Mouse (Mus musculus): ENCODE data around the gene Hist1h2bg. TPM values are rescaled to one million over a fixed set of nuclear protein-coding genes. Genes with fewer than 3 reads are reported as not detected.
A peak's percentile ranks its signal among the peaks of the same experiment; 100 is the strongest.
"Not testable (repeated sequence)": the region's sequence is repeated elsewhere in the genome, so short reads cannot be mapped to it uniquely, and the experiment has no call there.

Hist1h2bg gene
- total and polyA plus RNA-seq, 2 experiments from 2014 or later: 4.3 to 1,110 TPM

DNA sequence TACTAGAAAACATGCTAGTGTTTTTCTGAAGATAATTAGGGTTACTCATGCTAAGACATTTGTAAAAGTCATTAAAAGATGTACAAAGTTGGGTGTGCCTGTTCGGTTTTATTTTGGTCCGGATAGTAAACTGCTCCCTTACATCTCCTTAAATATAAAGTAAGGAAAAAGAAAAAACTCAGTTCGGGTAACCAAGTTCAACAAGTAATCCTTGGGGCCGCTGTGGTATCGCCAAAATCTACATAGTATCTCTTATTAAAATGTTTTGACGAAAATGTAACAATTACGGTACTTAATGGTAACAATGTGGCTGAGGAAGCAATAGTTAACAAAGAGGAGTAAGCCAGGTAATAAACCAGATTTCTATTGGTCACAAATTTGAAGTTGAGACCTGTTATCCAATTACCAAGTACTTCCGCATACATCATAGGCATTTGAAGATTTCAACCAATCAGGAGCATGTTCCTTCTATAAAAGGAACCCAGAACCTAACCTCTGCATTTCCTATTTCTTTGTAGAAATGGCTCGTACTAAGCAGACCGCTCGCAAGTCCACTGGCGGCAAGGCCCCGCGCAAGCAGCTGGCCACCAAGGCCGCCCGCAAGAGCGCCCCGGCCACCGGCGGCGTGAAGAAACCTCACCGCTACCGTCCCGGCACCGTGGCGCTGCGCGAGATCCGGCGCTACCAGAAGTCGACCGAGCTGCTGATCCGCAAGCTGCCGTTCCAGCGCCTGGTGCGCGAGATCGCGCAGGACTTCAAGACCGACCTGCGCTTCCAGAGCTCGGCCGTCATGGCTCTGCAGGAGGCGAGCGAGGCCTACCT lies 27.0 kb upstream of the Hist1h2bg start, which contains the start of gene Hist1h3f:
Hist1h3f (plus strand) TSS at position 88 of the 822 bp plus-strand sequence.
- no peaks in the 10 kb centered on the region for H3K4me1 ChIP-seq (ENCODE audit: control insufficient read depth, insufficient read depth)
- H3K4me2 ChIP-seq (ENCODE audit: low read depth, low read length): peak within 1 kb of the TSS; percentile 81
- H3K9me3 ChIP-seq (replicated peaks; ENCODE audit: control insufficient read depth, low read length): no peaks in the 10 kb centered on the region
- peak within 1 kb of the TSS; percentile 95 for H3K27ac ChIP-seq (ENCODE audit: low read depth)
- H3K27me3 ChIP-seq (ENCODE audit: control insufficient read depth, insufficient read depth, low read length): no peaks in the 10 kb centered on the region
- H3K9ac ChIP-seq (replicated peaks; ENCODE audit: low read depth, low read length): peak within 1 kb of the TSS; percentile 59
- TF ChIP-seq EP300 (IDR thresholded peaks at IDR 0.05; ENCODE audit: low read depth): no peak
- TF ChIP-seq CTCF (IDR thresholded peaks at IDR 0.05; ENCODE audit: low read depth): no peak
- ATAC-seq (ENCODE audit: insufficient read depth, low read depth) (peak; percentile 88), DNase-seq (ENCODE audit: low spot score) (peak; percentile 98)
- no peaks in the 10 kb centered on the region for H3K36me3 ChIP-seq (replicated peaks; ENCODE audit: control insufficient read depth, insufficient read depth, low read length)
- H3K4me3 ChIP-seq (ENCODE audit: low read depth, low read length): peak within 1 kb of the TSS; percentile 57
- under 1% methylated on average over 22 of the region's 45 CpGs for WGBS

DNA sequence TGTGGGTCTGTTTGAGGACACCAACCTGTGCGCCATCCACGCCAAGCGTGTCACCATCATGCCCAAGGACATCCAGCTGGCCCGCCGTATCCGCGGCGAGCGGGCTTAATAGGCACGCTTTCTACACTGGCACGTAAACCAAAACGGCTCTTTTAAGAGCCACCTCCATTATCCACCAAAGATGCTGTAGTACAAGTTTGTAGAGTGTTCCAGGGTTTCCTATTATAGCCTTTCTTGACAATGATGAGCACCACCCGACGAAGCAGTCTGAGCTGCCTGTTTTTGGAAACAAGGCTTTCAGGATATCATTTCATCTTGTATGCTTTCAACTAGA lies 26.4 kb upstream of the Hist1h2bg start:
- not testable (repeated sequence) for H3K27me3 ChIP-seq (ENCODE audit: control insufficient read depth, insufficient read depth, low read length); DNase-seq (ENCODE audit: low spot score); H3K36me3 ChIP-seq (replicated peaks; ENCODE audit: control insufficient read depth, insufficient read depth, low read length); H3K9me3 ChIP-seq (replicated peaks; ENCODE audit: control insufficient read depth, low read length); ATAC-seq (ENCODE audit: insufficient read depth, low read depth); H3K4me1 ChIP-seq (ENCODE audit: control insufficient read depth, insufficient read depth)
- WGBS: 0% methylated on average over 10 of the region's 14 CpGs
- Histone ChIP-seq H3K4me3 (ENCODE audit: low read depth, low read length) (peak overlapping the region; percentile 57), H3K9ac (replicated peaks; ENCODE audit: low read depth, low read length) (peak overlapping the region; percentile 59; the same call in 1 of the 2 replicates), H3K4me2 (ENCODE audit: low read depth, low read length) (peak overlapping the region; percentile 81), H3K27ac (ENCODE audit: low read depth) (peak overlapping the region; percentile 95)

- DNase-seq (ENCODE audit: low spot score): no peak
- H3K4me3 ChIP-seq (ENCODE audit: low read depth, low read length): no peak overlapping the region
- no peak overlapping the region for H3K27ac ChIP-seq (ENCODE audit: low read depth)
- no peaks in the 10 kb centered on the region for H3K27me3 ChIP-seq (ENCODE audit: control insufficient read depth, insufficient read depth, low read length)
- H3K4me1 ChIP-seq (ENCODE audit: control insufficient read depth, insufficient read depth): no peaks in the 10 kb centered on the region; the same call in 1 of the 2 replicates
- TF ChIP-seq EP300 (IDR thresholded peaks at IDR 0.05; ENCODE audit: low read depth) (no peak), CTCF (IDR thresholded peaks at IDR 0.05; ENCODE audit: low read depth) (no peak)
- 65% methylated on average over 5 of the region's 5 CpGs for WGBS
- H3K9ac ChIP-seq (replicated peaks; ENCODE audit: low read depth, low read length): no peak overlapping the region
- no peaks in the 10 kb centered on the region for H3K9me3 ChIP-seq (replicated peaks; ENCODE audit: control insufficient read depth, low read length)
- H3K4me2 ChIP-seq (ENCODE audit: low read depth, low read length): no peak overlapping the region
- no peak for ATAC-seq (ENCODE audit: insufficient read depth, low read depth)
- no peaks in the 10 kb centered on the region for H3K36me3 ChIP-seq (replicated peaks; ENCODE audit: control insufficient read depth, insufficient read depth, low read length)
Observed at GRCm38 (mm10) chr13:23546694-23547093, 24.5 kb upstream of the Hist1h2bg start.

DNA sequence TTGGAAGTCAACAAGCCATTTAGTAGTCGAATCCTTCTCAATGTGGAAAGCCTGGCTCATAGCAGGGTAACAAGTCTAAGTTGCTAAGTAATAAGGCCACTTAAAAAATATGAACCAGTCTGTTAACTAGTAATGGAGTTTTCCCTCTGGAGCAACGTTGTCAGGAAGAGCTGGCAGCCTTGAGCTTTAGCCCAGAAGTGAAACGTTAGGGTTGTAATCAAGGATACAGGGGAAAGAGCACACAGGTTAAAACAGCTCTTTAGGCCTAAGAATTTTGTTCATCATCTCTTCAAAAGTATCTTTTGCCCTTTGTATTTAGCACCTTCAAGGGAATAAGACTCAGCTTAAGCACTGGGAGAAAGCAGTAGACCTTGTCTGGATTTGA lies 20.4 kb upstream of the Hist1h2bg start:
- Histone ChIP-seq H3K4me1 (ENCODE audit: control insufficient read depth, insufficient read depth) (peaks cover 5% of the 10 kb centered on the region; the same call in 1 of the 2 replicates), H3K27ac (ENCODE audit: low read depth) (peak overlapping the region; percentile 85), H3K9ac (replicated peaks; ENCODE audit: low read depth, low read length) (peak overlapping the region; percentile 50), H3K9me3 (replicated peaks; ENCODE audit: control insufficient read depth, low read length) (no peaks in the 10 kb centered on the region), H3K27me3 (ENCODE audit: control insufficient read depth, insufficient read depth, low read length) (no peaks in the 10 kb centered on the region), H3K4me2 (ENCODE audit: low read depth, low read length) (peak overlapping the region; percentile 59), H3K36me3 (replicated peaks; ENCODE audit: control insufficient read depth, insufficient read depth, low read length) (no peaks in the 10 kb centered on the region), H3K4me3 (ENCODE audit: low read depth, low read length) (peak overlapping the region; percentile 47)
- TF ChIP-seq CTCF (IDR thresholded peaks at IDR 0.05; ENCODE audit: low read depth) (no peak), EP300 (IDR thresholded peaks at IDR 0.05; ENCODE audit: low read depth) (no peak)
- no peak for DNase-seq (ENCODE audit: low spot score)
- ATAC-seq (ENCODE audit: insufficient read depth, low read depth): no peak
- WGBS: 9% methylated on average over 3 of the region's 3 CpGs

GRCm38 (mm10) chr13:23551146-23551834 lies 19.9 kb upstream of the Hist1h2bg start, which contains the start of gene Hist1h4f:
Gene Hist1h4f, minus strand, starts transcription at chr13:23551648.
- Histone ChIP-seq H3K27ac (ENCODE audit: low read depth) (peak within 1 kb of the TSS; percentile 85), H3K4me2 (ENCODE audit: low read depth, low read length) (peak within 1 kb of the TSS; percentile 59), H3K9ac (replicated peaks; ENCODE audit: low read depth, low read length) (peak within 1 kb of the TSS; percentile 50), H3K4me3 (ENCODE audit: low read depth, low read length) (peak within 1 kb of the TSS; percentile 47)
- not testable (repeated sequence) for H3K9me3 ChIP-seq (replicated peaks; ENCODE audit: control insufficient read depth, low read length); H3K4me1 ChIP-seq (ENCODE audit: control insufficient read depth, insufficient read depth); H3K27me3 ChIP-seq (ENCODE audit: control insufficient read depth, insufficient read depth, low read length); H3K36me3 ChIP-seq (replicated peaks; ENCODE audit: control insufficient read depth, insufficient read depth, low read length)
- DNase-seq (ENCODE audit: low spot score) (peak; percentile 95), ATAC-seq (ENCODE audit: insufficient read depth, low read depth) (peak; percentile 71)
- TF ChIP-seq EP300 (IDR thresholded peaks at IDR 0.05; ENCODE audit: low read depth) (peak; percentile 81; the same call in 1 of the 2 replicates), CTCF (IDR thresholded peaks at IDR 0.05; ENCODE audit: low read depth) (peak; percentile 58)
- WGBS: under 1% methylated on average over 44 of the region's 47 CpGs

All from heart, postnatal 0 days (tissue).